Mouse (Mus musculus) adrenal gland, adult 10 weeks (tissue): ENCODE results near the gene Olfr834. TPM values are rescaled to one million over a fixed set of nuclear protein-coding genes. Genes with fewer than 3 reads are reported as not detected.

Experiments
- polyA plus RNA-seq: library from polyadenylated mRNA; stranded (reverse); fragments of 350-450 nt; fragmentation: Illumina TruSeq; extraction: RNeasy Lipid Tissue Mini Kit (QIAGEN cat#74804); gene quantifications from one replicate; pipeline ENCODE4 v1.2.3, GENCODE M21; 2014; ENCODE audit warnings: low read depth, low replicate concordance

Olfr834 gene
- not detected for polyA plus RNA-seq

DNA sequence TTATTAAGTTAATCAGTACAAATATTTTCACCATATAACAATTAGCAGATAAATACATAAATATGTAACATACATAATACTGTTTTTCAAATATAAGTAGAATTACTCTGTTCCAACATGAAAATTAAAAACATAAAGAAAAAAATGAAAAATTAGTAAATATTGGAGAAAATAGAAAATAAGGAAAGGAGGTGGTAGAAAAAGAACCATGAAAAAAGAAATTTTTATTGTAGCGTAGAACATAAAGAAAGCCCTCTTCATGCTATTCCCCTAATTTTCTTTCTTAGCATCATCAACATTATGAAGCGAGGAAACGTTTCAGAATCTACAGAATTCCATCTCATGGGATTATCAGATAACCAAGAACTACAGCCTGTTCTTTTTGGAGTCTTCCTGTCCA is at the start of gene Olfr834:
Olfr834 (plus strand) TSS at position 301 of the 400 bp plus-strand sequence.

DNA sequence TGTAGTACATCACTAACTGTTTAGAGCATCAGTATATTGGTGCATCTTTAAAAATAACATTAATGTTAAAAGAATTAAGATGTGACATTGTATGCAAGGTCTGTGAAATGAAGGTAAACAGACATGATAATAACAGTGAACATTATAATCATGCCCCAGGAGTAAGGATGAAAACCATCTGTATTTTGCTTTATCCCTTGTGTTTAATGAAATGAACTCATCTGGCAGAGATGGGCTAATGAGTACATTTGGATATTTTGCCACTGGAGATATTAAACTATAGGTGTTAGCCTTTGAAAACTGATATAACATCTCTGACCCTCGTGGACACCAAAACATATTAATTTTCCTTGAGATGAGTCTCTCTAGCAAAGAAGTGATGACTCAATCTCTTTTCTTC is 44.6 kb downstream of the Olfr834 start, which contains the start of gene Olfr835:
Olfr835 (plus strand) TSS at position 301 of the 400 bp plus-strand sequence.

Other genes starting within 250 kb of the Olfr834 start
- gene Olfr24, start 224.0 kb upstream of the Olfr834 start, polyA plus RNA-seq: not detected
- not detected for gene Olfr828, start 168.5 kb upstream of the Olfr834 start, polyA plus RNA-seq
- not detected for gene Olfr829, start 133.1 kb upstream of the Olfr834 start, polyA plus RNA-seq
- gene Olfr830, start 113.3 kb upstream of the Olfr834 start, polyA plus RNA-seq: not detected
- not detected for gene Olfr832, start 50.9 kb upstream of the Olfr834 start, polyA plus RNA-seq
- gene Olfr835, start 44.7 kb downstream of the Olfr834 start, polyA plus RNA-seq: not detected
- not detected for gene Olfr836, start 132.4 kb downstream of the Olfr834 start, polyA plus RNA-seq
- gene Olfr837, start 148.3 kb downstream of the Olfr834 start, polyA plus RNA-seq: not detected
- not detected for gene Olfr839-ps1, start 189.3 kb downstream of the Olfr834 start, polyA plus RNA-seq